Mouse (Mus musculus) spleen, adult 2 months (tissue): ENCODE measurements around the gene Mrpl33. TPM values are rescaled to one million over a fixed set of nuclear protein-coding genes. Genes with fewer than 3 reads are reported as not detected.
A peak's percentile ranks its signal among the peaks of the same experiment; 100 is the strongest.

Experiments
- DNase-seq, 2 experiments: peaks; one replicate each; pipeline versions ENCODE4 v3.0.0 to v3.0.0-alpha.2; 2012 to 2021; ENCODE audit warnings: low spot score in 2 of 2, low read depth in 1 of 2
- H3K27ac ChIP-seq: fragments of 200-500 bp; 2 replicates; pipeline ENCODE4 v1.5.1; 2012; ENCODE audit warnings: low read length, inconsistent platforms; ENCODE audit not compliant: insufficient read depth
- H3K27me3 ChIP-seq: fragments of 200-500 bp; 2 replicates; pipeline ENCODE4 v1.6.1; 2012; ENCODE audit warnings: mild to moderate bottlenecking, moderate library complexity, low read length, inconsistent platforms; ENCODE audit not compliant: control insufficient read depth, insufficient read depth
- H3K36me3 ChIP-seq: fragments of 200-500 bp; 2 replicates; pipeline ENCODE4 v1.6.1; 2012; ENCODE audit warnings: mild to moderate bottlenecking, low read length, inconsistent platforms; ENCODE audit not compliant: control insufficient read depth, insufficient read depth
- H3K4me1 ChIP-seq: fragments of 200-500 bp; 2 replicates; pipeline ENCODE4 v1.6.1; 2011; ENCODE audit warnings: inconsistent platforms; ENCODE audit not compliant: control insufficient read depth, insufficient read depth, insufficient read length
- H3K4me3 ChIP-seq: fragments of 200-500 bp; 2 replicates; pipeline ENCODE4 v1.5.1; 2011; ENCODE audit warnings: mild to moderate bottlenecking, inconsistent platforms; ENCODE audit not compliant: insufficient read depth, insufficient read length; ENCODE audit errors: extremely low read depth
- CTCF ChIP-seq: fragments of 200-500 bp; IDR thresholded peaks from 2 replicates; pipeline ENCODE4 v1.5.1; 2011; ENCODE audit warnings: mild to moderate bottlenecking, inconsistent platforms; ENCODE audit not compliant: insufficient read depth, insufficient read length, insufficient replicate concordance; ENCODE audit errors: extremely low read depth
- POLR2A ChIP-seq: fragments of 200-500 bp; IDR thresholded peaks from 2 replicates; pipeline ENCODE4 v1.6.1; 2011; ENCODE audit warnings: low read depth, low read length, inconsistent platforms
- WGBS: fragments of 180-500 bp; shearing (Covaris S2); methylation state at CpG from one replicate; pipeline ENCODE4 v1.1.7; 2018; 5-methylcytosine and 5-hydroxymethylcytosine counted together
- polyA plus RNA-seq: library from polyadenylated mRNA; depleted of rRNA; stranded (reverse); fragments of >200 nt; gene quantifications from 2 replicates; pipeline ENCODE4 v1.2.3, GENCODE M21; 2012

Gene Mrpl33
- polyA plus RNA-seq, 1 experiment: 9.9 TPM

GRCm38 (mm10) chr5:31564976-31565375, 31.8 kb upstream of the Mrpl33 start:
- H3K4me1 ChIP-seq: no peaks in the 10 kb centered on the region
- no peak overlapping the region for H3K4me3 ChIP-seq
- WGBS: 96% methylated on average over 4 of the region's 4 CpGs
- TF ChIP-seq CTCF (no peak), POLR2A (no peak)
- H3K27ac ChIP-seq: no peak overlapping the region
- DNase-seq: no peak
- peaks cover 4% of the 10 kb centered on the region; the same call in 1 of the 2 replicates for H3K36me3 ChIP-seq
- no peaks in the 10 kb centered on the region for H3K27me3 ChIP-seq

GRCm38 (mm10) chr5:31566026-31566425, 30.7 kb upstream of the Mrpl33 start:
- H3K27ac ChIP-seq: no peak overlapping the region
- H3K36me3 ChIP-seq: 0 out of 2 replicates have a peak, but pooled peaks cover 1% of the 10 kb centered on the region
- no peaks in the 10 kb centered on the region for H3K27me3 ChIP-seq
- WGBS: 95% methylated on average over 7 of the region's 7 CpGs
- peaks cover 4% of the 10 kb centered on the region; the same call in 1 of the 2 replicates for H3K4me1 ChIP-seq
- DNase-seq: no peak
- TF ChIP-seq CTCF (no peak), POLR2A (no peak)
- no peak overlapping the region for H3K4me3 ChIP-seq

- Histone ChIP-seq H3K36me3 (0 out of 2 replicates have a peak, but pooled peaks cover 1% of the 10 kb centered on the region), H3K27ac (no peak overlapping the region), H3K4me1 (peaks cover 6% of the 10 kb centered on the region; the same call in 1 of the 2 replicates), H3K27me3 (no peaks in the 10 kb centered on the region), H3K4me3 (no peak overlapping the region)
- WGBS: 85% methylated on average over 3 of the region's 3 CpGs
- DNase-seq: no peak
- TF ChIP-seq POLR2A: no peak
- TF ChIP-seq CTCF: no peak
These were observed 30.3 kb upstream of the Mrpl33 start for GRCm38 (mm10) chr5:31566457-31566856.

GRCm38 (mm10) chr5:31567951-31568657, 28.6 kb upstream of the Mrpl33 start:
- no peak for TF ChIP-seq CTCF
- TF ChIP-seq POLR2A: no peak
- 84% methylated on average over 5 of the region's 5 CpGs for WGBS
- H3K4me1 ChIP-seq: peaks cover 6% of the 10 kb centered on the region; the same call in 1 of the 2 replicates
- H3K36me3 ChIP-seq: no peaks in the 10 kb centered on the region
- DNase-seq: no peak
- H3K27ac ChIP-seq: no peak overlapping the region
- no peak overlapping the region for H3K4me3 ChIP-seq
- no peaks in the 10 kb centered on the region for H3K27me3 ChIP-seq

- WGBS: 2% methylated on average over 20 of the region's 20 CpGs
- no peaks in the 10 kb centered on the region for H3K27me3 ChIP-seq
- no peak overlapping the region for H3K27ac ChIP-seq
- H3K36me3 ChIP-seq: no peaks in the 10 kb centered on the region
- DNase-seq: peak in 1 of 2 experiments; percentile 13
- peaks cover 6% of the 10 kb centered on the region; the same call in 1 of the 2 replicates for H3K4me1 ChIP-seq
- TF ChIP-seq POLR2A (no peak), CTCF (no peak)
- H3K4me3 ChIP-seq: no peak overlapping the region; the same call in 1 of the 2 replicates
These were observed 25.6 kb upstream of the Mrpl33 start for GRCm38 (mm10) chr5:31571023-31571608.

- TF ChIP-seq CTCF: no peak
- no peak for TF ChIP-seq POLR2A
- H3K27ac ChIP-seq: no peak overlapping the region
- DNase-seq: no peak
- WGBS: 92% methylated on average over 3 of the region's 3 CpGs
- no peaks in the 10 kb centered on the region for H3K36me3 ChIP-seq
- no peak overlapping the region for H3K4me3 ChIP-seq
- peaks cover 6% of the 10 kb centered on the region; the same call in 1 of the 2 replicates for H3K4me1 ChIP-seq
- no peaks in the 10 kb centered on the region for H3K27me3 ChIP-seq
These were observed 23.0 kb upstream of the Mrpl33 start for GRCm38 (mm10) chr5:31573722-31574121.

GRCm38 (mm10) chr5:31576539-31576975, 20.2 kb upstream of the Mrpl33 start:
- no peaks in the 10 kb centered on the region for H3K4me1 ChIP-seq
- no peaks in the 10 kb centered on the region for H3K27me3 ChIP-seq
- no peak overlapping the region for H3K4me3 ChIP-seq
- no peak for TF ChIP-seq POLR2A
- TF ChIP-seq CTCF: no peak
- no peaks in the 10 kb centered on the region for H3K36me3 ChIP-seq
- no peak for DNase-seq
- 21% methylated on average over 7 of the region's 7 CpGs for WGBS
- no peak overlapping the region for H3K27ac ChIP-seq
